Mouse (Mus musculus): ENCODE measurements around the gene Mcf2l. TPM values are rescaled to one million over a fixed set of nuclear protein-coding genes. Genes with fewer than 3 reads are reported as not detected.

Mcf2l gene
- polyA plus RNA-seq, 1 experiment from 2014 or later: 22.4 TPM

- H3K27ac ChIP-seq (ENCODE audit: low read depth, low read length): no peak overlapping the region
- no peaks in the 10 kb centered on the region for H3K27me3 ChIP-seq (ENCODE audit: control insufficient read depth, insufficient read depth, low read length)
- no peak overlapping the region for H3K4me2 ChIP-seq (replicated peaks; ENCODE audit: low read depth, low read length)
- ATAC-seq (ENCODE audit: low FRiP score, low TSS enrichment): no peak
- no peaks in the 10 kb centered on the region for H3K4me1 ChIP-seq (ENCODE audit: control insufficient read depth, insufficient read depth, low read length)
- no peaks in the 10 kb centered on the region for H3K36me3 ChIP-seq (ENCODE audit: control insufficient read depth, insufficient read depth, low read length)
- no peaks in the 10 kb centered on the region for H3K9me3 ChIP-seq (ENCODE audit: control insufficient read depth, low read length)
- no peak overlapping the region for H3K4me3 ChIP-seq (ENCODE audit: low read length)
- no peak overlapping the region for H3K9ac ChIP-seq (ENCODE audit: low read depth, low read length)
- 81% methylated on average over 21 of the region's 21 CpGs for WGBS
Measured at GRCm38 (mm10) chr8:12883051-12884004, 9.7 kb downstream of the Mcf2l start.

GRCm38 (mm10) chr8:12887772-12888435 is 14.3 kb downstream of the Mcf2l start:
- WGBS: 84% methylated on average over 16 of the region's 16 CpGs
- no peaks in the 10 kb centered on the region for H3K36me3 ChIP-seq (ENCODE audit: control insufficient read depth, insufficient read depth, low read length)
- no peaks in the 10 kb centered on the region for H3K4me1 ChIP-seq (ENCODE audit: control insufficient read depth, insufficient read depth, low read length)
- H3K9me3 ChIP-seq (ENCODE audit: control insufficient read depth, low read length): no peaks in the 10 kb centered on the region
- H3K9ac ChIP-seq (ENCODE audit: low read depth, low read length): no peak overlapping the region
- H3K4me3 ChIP-seq (ENCODE audit: low read length): no peak overlapping the region
- H3K27ac ChIP-seq (ENCODE audit: low read depth, low read length): no peak overlapping the region
- no peak overlapping the region for H3K4me2 ChIP-seq (replicated peaks; ENCODE audit: low read depth, low read length)
- no peak for ATAC-seq (ENCODE audit: low FRiP score, low TSS enrichment)
- no peaks in the 10 kb centered on the region for H3K27me3 ChIP-seq (ENCODE audit: control insufficient read depth, insufficient read depth, low read length)

- Histone ChIP-seq H3K27me3 (ENCODE audit: control insufficient read depth, insufficient read depth, low read length) (no peaks in the 10 kb centered on the region), H3K9me3 (ENCODE audit: control insufficient read depth, low read length) (no peaks in the 10 kb centered on the region), H3K9ac (ENCODE audit: low read depth, low read length) (no peak overlapping the region), H3K4me2 (replicated peaks; ENCODE audit: low read depth, low read length) (no peak overlapping the region), H3K4me1 (ENCODE audit: control insufficient read depth, insufficient read depth, low read length) (no peaks in the 10 kb centered on the region), H3K27ac (ENCODE audit: low read depth, low read length) (no peak overlapping the region), H3K4me3 (ENCODE audit: low read length) (no peak overlapping the region), H3K36me3 (ENCODE audit: control insufficient read depth, insufficient read depth, low read length) (no peaks in the 10 kb centered on the region)
- ATAC-seq (ENCODE audit: low FRiP score, low TSS enrichment): no peak
- WGBS: 90% methylated on average over 11 of the region's 11 CpGs
Measured at GRCm38 (mm10) chr8:12889046-12889598, 15.5 kb downstream of the Mcf2l start.

- 87% methylated on average over 5 of the region's 5 CpGs for WGBS
- H3K27me3 ChIP-seq (ENCODE audit: control insufficient read depth, insufficient read depth, low read length): no peaks in the 10 kb centered on the region
Measured at GRCm38 (mm10) chr8:12892882-12893446, 19.4 kb downstream of the Mcf2l start.

GRCm38 (mm10) chr8:12893797-12894578 is 20.4 kb downstream of the Mcf2l start:
- Histone ChIP-seq H3K4me2 (replicated peaks; ENCODE audit: low read depth, low read length) (no peak overlapping the region), H3K4me3 (ENCODE audit: low read length) (no peak overlapping the region), H3K9me3 (ENCODE audit: control insufficient read depth, low read length) (no peaks in the 10 kb centered on the region), H3K27ac (ENCODE audit: low read depth, low read length) (no peak overlapping the region), H3K4me1 (ENCODE audit: control insufficient read depth, insufficient read depth, low read length) (peaks cover 18% of the 10 kb centered on the region), H3K36me3 (ENCODE audit: control insufficient read depth, insufficient read depth, low read length) (no peaks in the 10 kb centered on the region), H3K27me3 (ENCODE audit: control insufficient read depth, insufficient read depth, low read length) (no peaks in the 10 kb centered on the region), H3K9ac (ENCODE audit: low read depth, low read length) (no peak overlapping the region)
- 85% methylated on average over 12 of the region's 12 CpGs for WGBS
- no peak for ATAC-seq (ENCODE audit: low FRiP score, low TSS enrichment)

More at GRCm38 (mm10) chr8:12892882-12893446, 19.4 kb downstream of the Mcf2l start:
- Histone ChIP-seq H3K4me2 (replicated peaks; ENCODE audit: low read depth, low read length) (no peak overlapping the region), H3K9me3 (ENCODE audit: control insufficient read depth, low read length) (no peaks in the 10 kb centered on the region), H3K9ac (ENCODE audit: low read depth, low read length) (no peak overlapping the region), H3K27ac (ENCODE audit: low read depth, low read length) (no peak overlapping the region), H3K4me3 (ENCODE audit: low read length) (no peak overlapping the region), H3K4me1 (ENCODE audit: control insufficient read depth, insufficient read depth, low read length) (peaks cover 9% of the 10 kb centered on the region; the same call in 1 of the 2 replicates), H3K36me3 (ENCODE audit: control insufficient read depth, insufficient read depth, low read length) (no peaks in the 10 kb centered on the region)
- ATAC-seq (ENCODE audit: low FRiP score, low TSS enrichment): no peak

GRCm38 (mm10) chr8:12894783-12895534 is 21.4 kb downstream of the Mcf2l start:
- Histone ChIP-seq H3K4me3 (ENCODE audit: low read length) (no peak overlapping the region), H3K4me1 (ENCODE audit: control insufficient read depth, insufficient read depth, low read length) (peaks cover 23% of the 10 kb centered on the region), H3K27ac (ENCODE audit: low read depth, low read length) (no peak overlapping the region), H3K9ac (ENCODE audit: low read depth, low read length) (0 out of 2 replicates have a peak overlapping the region, but pooled peaks have one; percentile 12), H3K36me3 (ENCODE audit: control insufficient read depth, insufficient read depth, low read length) (no peaks in the 10 kb centered on the region), H3K4me2 (replicated peaks; ENCODE audit: low read depth, low read length) (no peak overlapping the region), H3K27me3 (ENCODE audit: control insufficient read depth, insufficient read depth, low read length) (no peaks in the 10 kb centered on the region), H3K9me3 (ENCODE audit: control insufficient read depth, low read length) (no peaks in the 10 kb centered on the region)
- whole genome bisulfite sequencing: 78% methylated on average over 11 of the region's 11 CpGs
- no peak for ATAC-seq (ENCODE audit: low FRiP score, low TSS enrichment)

- H3K36me3 ChIP-seq (ENCODE audit: control insufficient read depth, insufficient read depth, low read length): no peaks in the 10 kb centered on the region
- H3K4me2 ChIP-seq (replicated peaks; ENCODE audit: low read depth, low read length): no peak overlapping the region
- H3K4me1 ChIP-seq (ENCODE audit: control insufficient read depth, insufficient read depth, low read length): peaks cover 23% of the 10 kb centered on the region
- 68% methylated on average over 9 of the region's 9 CpGs for WGBS
- H3K9ac ChIP-seq (ENCODE audit: low read depth, low read length): no peak overlapping the region
- H3K27me3 ChIP-seq (ENCODE audit: control insufficient read depth, insufficient read depth, low read length): no peaks in the 10 kb centered on the region
- H3K9me3 ChIP-seq (ENCODE audit: control insufficient read depth, low read length): no peaks in the 10 kb centered on the region
- no peak overlapping the region for H3K4me3 ChIP-seq (ENCODE audit: low read length)
- no peak for ATAC-seq (ENCODE audit: low FRiP score, low TSS enrichment)
- H3K27ac ChIP-seq (ENCODE audit: low read depth, low read length): no peak overlapping the region
Measured at GRCm38 (mm10) chr8:12895535-12896150, 22.0 kb downstream of the Mcf2l start.
